Mouse (Mus musculus): ENCODE measurements around the gene Ssh2.
A peak's percentile ranks its signal among the peaks of the same experiment; 100 is the strongest.

Gene Ssh2

GRCm38 (mm10) chr11:77462283-77463100 lies 246.4 kb downstream of the Ssh2 start, which contains the start of gene Coro6:
Coro6 (plus strand) TSS chr11:77462411.
- DNase-seq (ENCODE audit: low read depth, low spot score): no peak

GRCm38 (mm10) chr11:77463101-77463445 lies 247.0 kb downstream of the Ssh2 start:
- DNase-seq (ENCODE audit: low read depth, low spot score): no peak

GRCm38 (mm10) chr11:77463786-77464185 lies 247.7 kb downstream of the Ssh2 start:
- no peak for DNase-seq (ENCODE audit: low read depth, low spot score)

GRCm38 (mm10) chr11:77464684-77465083 lies 248.6 kb downstream of the Ssh2 start:
- DNase-seq (ENCODE audit: low read depth, low spot score): no peak

DNA sequence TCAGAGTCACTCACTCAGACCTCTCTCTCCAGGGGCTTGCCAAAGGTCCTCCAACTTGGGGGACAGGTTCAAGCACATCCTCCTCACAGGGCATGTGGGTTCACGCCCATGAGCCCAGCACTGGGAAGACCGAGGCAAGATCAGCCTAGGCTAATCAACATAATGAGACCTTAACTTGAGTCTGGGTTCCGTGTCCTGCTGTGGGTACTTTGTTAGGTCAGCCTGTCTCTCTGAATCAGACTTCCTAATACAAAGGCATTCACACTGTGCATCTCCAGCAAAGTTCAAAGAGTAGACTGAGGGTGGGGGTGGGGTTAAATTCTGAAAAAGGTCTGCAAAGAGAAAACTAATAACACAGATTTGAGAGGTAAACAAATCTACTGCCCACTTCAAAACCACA lies 249.0 kb downstream of the Ssh2 start:
- no peak for DNase-seq (ENCODE audit: low read depth, low spot score)

GRCm38 (mm10) chr11:77466544-77466943 lies 250.5 kb downstream of the Ssh2 start:
- no peak for DNase-seq (ENCODE audit: low read depth, low spot score)

DNA sequence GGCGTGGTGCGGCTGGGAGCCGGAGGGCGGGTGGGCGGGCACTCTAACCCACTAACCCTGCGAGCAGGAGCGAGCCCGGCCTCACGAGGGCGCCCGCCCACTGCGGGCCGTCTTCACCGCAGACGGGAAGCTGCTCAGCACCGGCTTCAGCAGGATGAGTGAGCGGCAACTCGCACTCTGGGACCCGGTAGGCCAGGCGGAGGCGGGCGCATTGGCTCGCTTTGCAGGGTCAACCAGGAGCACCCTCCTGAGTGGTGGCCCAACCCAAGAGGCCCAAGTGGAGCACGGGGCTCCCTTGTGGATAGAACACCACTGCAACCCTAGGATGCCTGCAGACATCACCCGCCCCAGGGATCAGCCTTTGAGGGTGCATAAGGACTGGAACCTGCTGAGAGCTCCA lies 251.1 kb downstream of the Ssh2 start:
- no peak for DNase-seq (ENCODE audit: low read depth, low spot score)

DNA sequence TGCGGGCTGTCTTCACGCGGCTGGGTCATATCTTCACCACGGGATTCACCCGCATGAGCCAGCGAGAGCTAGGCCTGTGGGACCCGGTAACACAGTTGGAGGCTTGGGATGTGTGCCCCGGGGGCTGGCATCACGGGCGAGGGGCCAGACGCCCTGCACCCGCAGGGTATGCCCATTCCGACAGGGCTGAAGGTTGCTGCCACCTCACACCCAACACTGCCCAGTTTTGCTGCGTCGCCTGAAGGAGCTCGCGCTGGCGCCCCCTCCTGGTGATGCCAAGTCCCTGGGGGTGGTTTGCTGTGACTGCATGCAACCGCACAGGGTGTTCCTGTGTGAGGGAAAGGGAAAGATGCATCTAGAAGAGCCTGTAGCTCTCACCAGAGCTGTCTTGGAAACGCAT lies 251.7 kb downstream of the Ssh2 start:
- DNase-seq (ENCODE audit: low read depth, low spot score): no peak

DNA sequence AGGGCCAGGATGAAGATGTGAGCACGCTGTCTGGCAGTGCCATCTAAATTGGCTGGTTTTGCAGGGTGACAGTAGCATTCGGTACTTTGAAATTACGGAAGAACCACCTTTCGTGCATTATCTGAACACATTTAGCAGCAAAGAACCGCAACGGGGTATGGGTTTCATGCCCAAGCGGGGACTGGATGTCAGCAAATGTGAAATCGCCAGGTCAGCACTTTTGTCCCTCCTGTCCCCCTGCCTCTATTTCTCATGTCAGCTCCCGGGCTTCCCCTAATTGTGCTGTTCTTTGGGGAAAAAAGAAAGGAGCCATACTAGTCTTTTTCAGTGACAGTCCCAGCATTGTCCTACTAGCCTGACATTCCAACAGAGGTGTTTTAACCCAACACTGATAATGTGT lies 252.3 kb downstream of the Ssh2 start:
- no peak for DNase-seq (ENCODE audit: low read depth, low spot score)

- no peak for DNase-seq (ENCODE audit: low read depth, low spot score)
These were observed 255.3 kb downstream of the Ssh2 start for GRCm38 (mm10) chr11:77471407-77471806.

DNA sequence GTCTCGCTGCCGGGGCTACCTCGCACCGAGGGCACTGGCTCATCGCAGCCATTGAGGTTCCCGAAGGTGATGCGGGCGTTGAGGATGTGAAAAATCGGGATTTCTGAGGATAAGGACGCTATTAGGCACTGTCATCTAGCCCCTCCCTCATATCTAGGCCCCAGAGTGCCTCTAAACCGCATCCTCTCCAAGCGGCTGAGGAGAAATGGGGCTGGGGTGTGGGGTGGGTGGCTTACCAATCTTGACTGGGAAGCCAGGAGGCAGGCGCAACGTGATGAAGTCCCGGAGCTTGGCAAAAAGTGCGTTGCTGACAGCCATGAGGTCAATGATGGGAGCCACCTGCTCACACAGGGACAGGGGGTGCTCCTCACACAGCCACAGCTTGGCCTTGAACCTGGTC lies 256.7 kb downstream of the Ssh2 start:
- DNase-seq (ENCODE audit: low read depth, low spot score): no peak

DNA sequence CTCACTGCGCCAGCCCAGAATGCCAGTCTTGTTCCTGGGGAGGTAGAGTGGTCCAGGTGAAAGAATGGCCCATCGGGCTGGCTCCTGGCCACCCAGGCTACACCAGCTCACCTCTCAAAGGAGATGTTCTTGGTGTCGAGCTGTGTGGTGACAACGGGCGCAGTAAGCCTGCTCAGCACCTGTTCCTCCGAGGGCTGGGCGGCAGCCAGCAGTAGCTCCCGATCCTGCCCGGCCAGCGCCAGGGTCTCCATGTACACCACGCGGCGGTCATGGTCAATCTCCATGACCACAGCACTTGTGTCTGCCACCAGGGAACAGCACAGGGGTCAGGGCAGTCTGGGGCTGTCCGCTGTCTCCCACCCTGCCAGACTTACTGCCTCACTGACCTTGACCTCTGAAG lies 260.1 kb downstream of the Ssh2 start:
- no peak for DNase-seq (ENCODE audit: low read depth, low spot score)

GRCm38 (mm10) chr11:77476895-77477294 lies 260.8 kb downstream of the Ssh2 start:
- DNase-seq (ENCODE audit: low read depth, low spot score): no peak

DNA sequence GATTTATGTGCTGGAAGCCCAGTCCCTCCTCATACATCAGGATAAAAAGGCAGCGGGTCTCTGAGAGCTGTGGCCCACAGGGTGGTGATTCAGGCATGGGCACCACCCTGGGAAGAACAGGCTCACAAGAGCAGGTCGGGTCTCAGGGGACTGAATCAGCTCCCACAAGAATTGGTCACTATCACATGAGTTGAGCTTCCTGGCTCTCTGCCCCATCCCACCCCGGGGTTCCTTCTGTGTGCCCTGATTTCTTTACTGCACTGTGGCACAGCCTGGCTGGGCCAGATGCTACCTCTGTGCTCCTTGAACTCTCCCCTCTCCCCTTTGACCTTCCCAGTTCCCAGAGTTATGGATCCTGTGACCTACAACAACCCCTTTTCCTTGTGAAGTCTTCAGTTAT lies 267.0 kb downstream of the Ssh2 start:
- no peak for DNase-seq (ENCODE audit: low read depth, low spot score)

DNA sequence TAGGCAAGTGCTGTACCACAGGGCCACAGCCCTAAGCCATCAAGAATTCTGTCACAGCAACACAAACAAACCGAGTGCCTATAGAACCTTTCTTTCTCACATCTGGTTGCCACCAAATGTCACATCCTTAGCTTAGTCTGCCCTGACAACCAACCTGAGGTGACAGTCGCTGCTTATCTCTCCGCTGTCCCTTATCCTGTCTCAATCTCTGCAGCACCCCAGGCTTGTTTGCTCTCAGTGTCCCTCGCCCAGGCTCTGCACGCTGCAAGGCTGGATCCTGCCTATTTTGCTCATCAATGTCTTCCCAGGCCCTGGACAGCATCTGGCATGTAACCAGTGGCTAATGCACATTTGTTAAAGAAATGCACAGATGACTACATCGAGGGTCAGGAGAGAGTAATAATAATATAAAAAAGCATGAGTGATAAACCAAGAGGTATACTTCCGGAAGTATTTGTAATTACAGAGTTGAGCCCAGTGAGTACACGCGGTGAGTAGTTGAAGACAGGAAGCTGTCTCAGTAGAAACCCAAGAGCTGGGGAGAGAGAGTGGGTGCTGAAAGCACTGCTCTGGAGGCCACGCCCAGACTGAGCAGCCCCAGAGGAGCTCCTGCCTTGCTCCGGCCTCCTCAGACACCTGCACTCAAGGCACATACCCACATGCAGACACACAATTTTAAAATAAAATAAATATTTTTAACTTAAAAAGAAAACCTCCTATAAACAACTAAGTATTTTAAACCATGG lies 267.6 kb downstream of the Ssh2 start:
- no peak for DNase-seq (ENCODE audit: low read depth, low spot score)

DNA sequence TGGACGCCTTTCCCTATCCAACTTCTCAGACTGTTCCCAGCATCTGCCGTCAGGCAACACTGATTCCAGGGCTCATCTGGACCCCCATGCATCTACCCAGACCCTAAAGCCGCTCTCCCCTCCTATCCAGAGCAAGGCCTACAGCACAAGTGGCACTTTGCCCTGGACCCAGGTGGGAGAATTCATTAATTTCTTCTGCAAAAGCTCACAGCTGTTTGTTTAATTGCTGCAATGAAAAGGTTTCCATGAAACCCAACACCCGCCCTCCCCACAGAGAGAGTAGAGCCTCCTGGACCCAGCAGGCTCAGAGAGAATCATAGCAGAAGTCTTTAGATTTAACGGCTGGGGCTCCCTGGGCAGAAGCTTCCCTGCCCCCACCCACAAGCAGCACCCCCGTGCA lies 269.1 kb downstream of the Ssh2 start:
- DNase-seq (ENCODE audit: low read depth, low spot score): no peak

GRCm38 (mm10) chr11:77486798-77487197 lies 270.7 kb downstream of the Ssh2 start:
- no peak for DNase-seq (ENCODE audit: low read depth, low spot score)

GRCm38 (mm10) chr11:77488771-77489581 lies 272.9 kb downstream of the Ssh2 start:
- no peak for DNase-seq (ENCODE audit: low read depth, low spot score)

GRCm38 (mm10) chr11:77489591-77490235 lies 273.6 kb downstream of the Ssh2 start, which contains the start of gene Ankrd13b:
Ankrd13b (minus strand) TSS chr11:77489678.
- DNase-seq (ENCODE audit: low read depth, low spot score): no peak

DNA sequence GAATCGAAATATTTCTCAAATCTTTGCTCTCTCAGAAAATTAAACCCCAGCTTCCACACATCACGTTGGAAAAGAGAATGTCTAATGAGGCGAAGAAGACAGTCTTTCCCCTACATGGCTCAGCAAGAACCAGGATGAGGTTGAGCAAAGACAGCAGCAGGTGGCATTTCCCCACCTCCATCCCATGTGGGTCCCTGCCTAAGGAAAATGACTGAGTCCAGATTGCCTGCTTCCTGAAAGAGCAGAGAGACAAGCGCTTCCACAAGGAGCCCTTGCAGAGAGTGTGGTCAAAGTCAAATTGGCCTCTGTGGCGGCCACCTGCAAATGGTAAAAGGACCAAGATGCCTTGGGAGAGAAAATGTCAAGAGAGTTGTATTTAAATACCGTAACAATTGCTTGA lies 274.4 kb downstream of the Ssh2 start:
- DNase-seq (ENCODE audit: low read depth, low spot score): no peak

GRCm38 (mm10) chr11:77491123-77491501 lies 275.0 kb downstream of the Ssh2 start:
- peak; percentile 85 for DNase-seq (ENCODE audit: low read depth, low spot score)
